Mouse (Mus musculus) limb, embryonic 15.5 days (tissue): ENCODE data around the gene Fam24a. TPM values are rescaled to one million over a fixed set of nuclear protein-coding genes. Genes with fewer than 3 reads are reported as not detected.

Experiments
- ATAC-seq: fragments of 200-750 bp; cut with Nextera tagmentation; 2 replicates; pipeline ENCODE4 v1.8.0; 2017; ENCODE audit warnings: low read depth, moderate TSS enrichment; ENCODE audit not compliant: insufficient number of reproducible peaks, low FRiP score, low TSS enrichment
- H3K27ac ChIP-seq: fragments of 300-500 bp; sonication (generic); 2 replicates; pipeline ENCODE4 v1.5.1; 2015; ENCODE audit warnings: moderate library complexity, mild to moderate bottlenecking, inconsistent platforms
- H3K27me3 ChIP-seq: fragments of 300-500 bp; sonication (generic); 2 replicates; pipeline ENCODE4 v1.6.1; 2015; ENCODE audit warnings: inconsistent platforms
- H3K36me3 ChIP-seq: fragments of 300-500 bp; sonication (generic); 2 replicates; pipeline ENCODE4 v1.6.1; 2015; ENCODE audit warnings: inconsistent platforms
- H3K4me1 ChIP-seq: fragments of 300-500 bp; sonication (generic); 2 replicates; pipeline ENCODE4 v1.6.1; 2015; ENCODE audit warnings: inconsistent platforms
- H3K4me2 ChIP-seq: fragments of 300-500 bp; sonication (generic); 2 replicates; pipeline ENCODE4 v1.6.1; 2015; ENCODE audit warnings: mild to moderate bottlenecking, inconsistent platforms
- H3K4me3 ChIP-seq: fragments of 300-500 bp; sonication (generic); 2 replicates; pipeline ENCODE4 v1.5.1; 2015; ENCODE audit warnings: mild to moderate bottlenecking, inconsistent platforms
- H3K9ac ChIP-seq: fragments of 300-500 bp; sonication (generic); 2 replicates; pipeline ENCODE4 v1.6.1; 2015; ENCODE audit warnings: inconsistent platforms
- H3K9me3 ChIP-seq: fragments of 300-500 bp; sonication (generic); 2 replicates; pipeline ENCODE4 v1.6.1; 2016; ENCODE audit warnings: inconsistent platforms
- WGBS: fragments of 180-500 bp; shearing (Covaris S2); methylation state at CpG from one replicate; pipeline ENCODE4 v1.1.7; 2015; 5-methylcytosine and 5-hydroxymethylcytosine counted together
- polyA plus RNA-seq: library from polyadenylated mRNA; unstranded; fragments of >200 nt; fragmentation: Nextera tagmentation; extraction: Ambion mirVana; gene quantifications from 2 replicates; pipeline ENCODE4 v1.2.1, GENCODE M21; 2015

Fam24a gene
- polyA plus RNA-seq: 0.36 TPM in 1 of 2 replicates, not detected in the other

GRCm38 (mm10) chr7:131333564-131333963, at the start of gene Fam24a:
Gene Fam24a (plus strand): TSS chr7:131333864.
- 40% methylated on average over 1 of the region's 1 CpGs for WGBS

DNA sequence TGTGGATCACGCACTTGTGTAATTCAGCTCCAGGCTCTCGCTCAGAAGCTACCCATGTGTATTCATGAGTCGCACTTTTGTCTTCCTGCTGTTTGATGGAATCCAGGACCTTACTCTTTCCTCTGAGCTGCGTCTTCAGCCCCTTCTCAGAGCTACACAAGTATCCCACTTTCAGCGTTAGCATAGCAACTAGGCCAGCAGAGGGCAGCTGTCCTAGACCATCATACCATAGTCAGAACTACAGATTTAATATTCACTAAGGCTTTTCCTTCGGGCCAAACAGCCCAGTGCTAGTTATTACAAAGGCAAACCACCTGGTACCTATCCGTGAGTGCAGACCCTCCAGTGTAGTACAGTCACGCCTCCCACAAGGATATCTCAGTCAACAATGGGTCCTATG, 36.5 kb upstream of the Fam24a start:
- no peaks in the 10 kb centered on the region for H3K9me3 ChIP-seq
- no peaks in the 10 kb centered on the region for H3K4me1 ChIP-seq
- no peaks in the 10 kb centered on the region for H3K36me3 ChIP-seq
- H3K4me3 ChIP-seq: no peak overlapping the region
- no peak overlapping the region for H3K4me2 ChIP-seq
- 67% methylated on average over 8 of the region's 8 CpGs for WGBS
- no peaks in the 10 kb centered on the region for H3K27me3 ChIP-seq
- no peak overlapping the region for H3K27ac ChIP-seq
- no peak for ATAC-seq
- H3K9ac ChIP-seq: no peak overlapping the region

More at GRCm38 (mm10) chr7:131333564-131333963, at the start of gene Fam24a:
- no peak within 1 kb of the TSS for H3K4me3 ChIP-seq
- no peak for ATAC-seq
- no peak within 1 kb of the TSS for H3K9ac ChIP-seq
- no peaks in the 10 kb centered on the region for H3K27me3 ChIP-seq
- H3K4me1 ChIP-seq: no peaks in the 10 kb centered on the region
- H3K36me3 ChIP-seq: no peaks in the 10 kb centered on the region
- H3K9me3 ChIP-seq: no peaks in the 10 kb centered on the region
- no peak within 1 kb of the TSS for H3K4me2 ChIP-seq
- H3K27ac ChIP-seq: no peak within 1 kb of the TSS; the same call in 1 of the 2 replicates

DNA sequence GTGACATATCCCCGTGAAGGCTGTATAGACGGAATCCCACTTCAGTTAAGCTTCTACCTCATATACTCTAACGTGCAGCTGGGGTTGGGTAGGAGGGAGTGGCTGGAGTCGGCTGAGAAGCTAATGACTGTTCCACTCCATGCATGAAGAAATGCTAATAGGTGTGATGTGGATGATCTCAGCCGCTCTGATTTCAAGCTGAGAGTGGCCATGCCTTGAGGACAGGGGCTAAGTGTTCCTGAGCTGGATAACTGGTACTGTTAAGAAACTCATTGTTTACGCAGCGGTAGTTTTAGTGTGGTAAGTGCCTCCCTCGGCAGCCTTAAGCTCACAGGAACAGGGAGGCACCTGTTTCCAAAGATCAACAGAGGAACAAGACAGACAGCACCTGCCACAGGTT, 30.3 kb upstream of the Fam24a start:
- no peaks in the 10 kb centered on the region for H3K4me1 ChIP-seq
- no peak overlapping the region for H3K4me2 ChIP-seq
- H3K4me3 ChIP-seq: no peak overlapping the region
- H3K27me3 ChIP-seq: no peaks in the 10 kb centered on the region
- 63% methylated on average over 8 of the region's 8 CpGs for WGBS
- H3K36me3 ChIP-seq: no peaks in the 10 kb centered on the region
- no peak for ATAC-seq
- no peak overlapping the region for H3K9ac ChIP-seq
- no peak overlapping the region for H3K27ac ChIP-seq
- no peaks in the 10 kb centered on the region for H3K9me3 ChIP-seq

DNA sequence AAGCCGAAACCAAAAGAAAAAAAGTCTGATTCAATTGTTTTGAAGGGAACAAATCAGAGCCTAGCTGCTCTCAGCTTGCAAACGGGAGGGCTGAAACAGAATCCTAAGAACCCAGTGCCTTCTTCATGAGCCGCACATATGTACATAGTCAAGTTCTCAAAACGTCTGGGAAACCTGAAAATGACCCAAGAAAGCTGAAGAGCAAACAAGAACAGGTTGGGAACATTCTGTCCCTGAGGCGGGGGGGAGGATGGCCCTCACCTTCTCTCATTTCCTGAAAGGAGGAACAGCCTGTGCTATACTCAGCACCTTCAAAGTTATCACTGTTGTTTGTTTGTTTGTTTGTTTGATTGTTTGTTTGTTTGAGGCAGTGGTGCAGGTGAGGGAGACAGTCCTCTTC, 26.9 kb upstream of the Fam24a start:
- H3K4me3 ChIP-seq: no peak overlapping the region

DNA sequence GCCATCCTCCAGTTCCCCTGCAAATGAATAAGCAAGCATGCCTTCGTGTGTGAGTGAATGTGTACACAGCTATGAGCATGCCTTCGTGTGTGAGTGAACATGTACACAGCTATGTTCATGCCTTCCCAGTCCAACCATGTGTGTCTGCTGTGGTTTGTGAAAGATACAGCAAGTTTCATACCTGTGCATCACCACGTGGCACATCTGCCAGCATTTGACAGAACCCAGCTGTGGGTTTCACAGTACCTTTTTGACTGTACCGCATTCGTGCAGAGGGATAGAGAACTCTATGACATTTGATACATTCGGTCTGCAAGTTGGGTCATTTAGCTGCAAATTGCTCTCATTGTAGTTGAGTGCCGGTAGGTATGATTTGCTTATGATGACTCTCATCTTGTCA, 19.2 kb upstream of the Fam24a start:
- Histone ChIP-seq H3K4me1 (no peaks in the 10 kb centered on the region), H3K9me3 (no peaks in the 10 kb centered on the region), H3K27me3 (no peaks in the 10 kb centered on the region), H3K27ac (no peak overlapping the region), H3K36me3 (no peaks in the 10 kb centered on the region), H3K4me3 (no peak overlapping the region), H3K4me2 (no peak overlapping the region), H3K9ac (no peak overlapping the region)
- WGBS: 74% methylated on average over 7 of the region's 7 CpGs
- no peak for ATAC-seq

More for the DNA sequence above, 26.9 kb upstream of the Fam24a start:
- Histone ChIP-seq H3K9me3 (no peaks in the 10 kb centered on the region), H3K9ac (no peak overlapping the region), H3K4me1 (no peaks in the 10 kb centered on the region), H3K27ac (no peak overlapping the region), H3K4me2 (no peak overlapping the region), H3K36me3 (no peaks in the 10 kb centered on the region), H3K27me3 (no peaks in the 10 kb centered on the region)
- WGBS: 81% methylated on average over 5 of the region's 5 CpGs
- ATAC-seq: no peak

- WGBS: 65% methylated on average over 12 of the region's 12 CpGs
- no peaks in the 10 kb centered on the region for H3K9me3 ChIP-seq
- no peaks in the 10 kb centered on the region for H3K4me1 ChIP-seq
- H3K4me2 ChIP-seq: no peak overlapping the region
- ATAC-seq: no peak
- H3K4me3 ChIP-seq: no peak overlapping the region
- H3K27me3 ChIP-seq: no peaks in the 10 kb centered on the region
- H3K9ac ChIP-seq: no peak overlapping the region
- no peak overlapping the region for H3K27ac ChIP-seq
- no peaks in the 10 kb centered on the region for H3K36me3 ChIP-seq
Observed at GRCm38 (mm10) chr7:131317587-131317986, 16.1 kb upstream of the Fam24a start.

DNA sequence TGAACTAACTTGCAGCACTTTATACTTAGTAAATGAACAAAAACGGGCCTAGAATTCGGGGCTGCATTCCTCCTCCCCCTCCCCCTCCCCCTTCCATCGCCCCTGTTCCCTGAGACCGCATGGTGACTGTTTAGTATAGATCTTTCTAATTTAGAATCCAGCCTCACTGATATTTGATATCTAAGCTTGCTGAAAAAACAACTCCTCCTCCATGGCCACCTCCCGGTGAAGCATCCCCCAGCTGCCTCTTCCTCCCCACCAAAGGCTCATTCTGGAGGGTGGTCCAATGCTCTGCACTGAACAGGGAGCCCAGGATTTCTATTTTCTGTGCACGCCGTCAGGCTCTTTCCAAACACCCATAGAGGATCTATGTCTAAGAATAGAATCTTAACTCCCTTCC, 15.3 kb upstream of the Fam24a start:
- H3K4me3 ChIP-seq: no peak overlapping the region
- H3K36me3 ChIP-seq: no peaks in the 10 kb centered on the region
- H3K4me1 ChIP-seq: no peaks in the 10 kb centered on the region
- WGBS: 58% methylated on average over 6 of the region's 7 CpGs
- H3K9me3 ChIP-seq: no peaks in the 10 kb centered on the region
- no peak overlapping the region for H3K27ac ChIP-seq
- no peak overlapping the region for H3K9ac ChIP-seq
- no peak for ATAC-seq
- no peak overlapping the region for H3K4me2 ChIP-seq
- no peaks in the 10 kb centered on the region for H3K27me3 ChIP-seq

DNA sequence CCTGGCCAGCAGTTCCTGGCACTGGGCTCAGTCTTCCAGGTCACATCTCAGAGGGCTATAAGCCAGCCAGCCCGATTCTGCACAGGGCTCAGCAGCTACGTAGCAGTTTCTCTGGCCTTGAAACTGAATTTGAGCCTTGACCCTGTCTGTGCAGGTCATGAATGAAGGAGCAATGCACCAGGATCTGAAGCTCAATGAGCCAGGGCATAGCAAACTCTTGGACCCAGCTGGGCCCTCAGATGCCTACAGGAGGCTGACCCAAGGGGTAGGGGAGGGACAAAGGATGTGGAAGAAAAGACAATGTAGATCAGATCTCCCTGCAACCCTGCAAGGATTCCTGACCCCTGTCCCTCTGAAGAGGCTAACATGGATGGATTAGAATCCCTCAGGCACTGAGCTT, 11.5 kb upstream of the Fam24a start, which contains the start of gene Cuzd1:
Gene Cuzd1, minus strand, starts transcription at position 101 of the 400 bp plus-strand sequence.
- no peak for ATAC-seq
- Histone ChIP-seq H3K4me2 (no peak within 1 kb of the TSS), H3K4me1 (no peaks in the 10 kb centered on the region), H3K36me3 (no peaks in the 10 kb centered on the region), H3K4me3 (no peak within 1 kb of the TSS), H3K9me3 (no peaks in the 10 kb centered on the region), H3K27ac (no peak within 1 kb of the TSS), H3K27me3 (no peaks in the 10 kb centered on the region), H3K9ac (no peak within 1 kb of the TSS)
- 74% methylated on average over 2 of the region's 2 CpGs for WGBS

DNA sequence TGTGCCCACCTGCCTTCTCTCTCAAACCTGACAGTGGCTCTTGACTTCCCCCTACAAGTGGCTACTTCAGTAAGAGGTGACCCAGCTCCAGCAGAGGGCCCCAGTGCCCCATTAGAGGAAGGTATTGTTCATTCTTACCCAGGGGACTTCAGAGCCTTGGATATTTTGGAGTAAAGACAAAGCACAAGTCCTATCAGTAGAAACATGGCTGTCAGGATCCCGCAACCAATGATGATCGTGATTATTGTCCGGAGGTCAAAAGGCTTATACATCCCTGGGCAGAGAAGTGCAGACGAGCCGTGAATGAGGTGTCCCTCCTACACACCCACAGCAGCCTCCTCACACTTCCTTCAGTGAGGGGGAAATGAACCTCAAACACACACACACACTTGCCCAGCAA, 6.6 kb upstream of the Fam24a start:
- Histone ChIP-seq H3K4me3 (no peak overlapping the region), H3K27me3 (no peaks in the 10 kb centered on the region), H3K9ac (no peak overlapping the region), H3K27ac (no peak overlapping the region), H3K4me2 (no peak overlapping the region), H3K9me3 (no peaks in the 10 kb centered on the region), H3K36me3 (no peaks in the 10 kb centered on the region), H3K4me1 (no peaks in the 10 kb centered on the region)
- WGBS: 91% methylated on average over 5 of the region's 5 CpGs
- no peak for ATAC-seq

DNA sequence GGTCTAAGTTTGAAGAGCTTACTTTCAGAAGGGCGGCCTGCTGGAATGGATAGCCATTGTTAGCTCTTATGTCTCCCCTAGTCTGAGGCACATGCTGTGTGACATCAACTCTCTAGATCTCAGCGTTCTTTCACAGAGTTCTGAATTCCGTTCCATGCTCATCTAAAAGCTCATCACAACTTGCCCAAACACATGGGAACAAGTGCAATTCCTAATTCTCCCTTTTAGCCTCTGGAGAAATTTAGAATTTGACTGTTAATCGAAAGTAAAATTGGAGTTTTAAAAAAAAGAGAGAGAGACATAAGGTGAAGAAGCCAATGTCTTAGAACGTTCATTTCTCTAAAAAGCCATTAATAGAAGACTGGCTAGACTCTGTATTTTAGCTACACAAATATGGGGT, 4.2 kb upstream of the Fam24a start, which contains the start of gene Fam24b:
Gene Fam24b, minus strand, starts transcription at position 101 of the 400 bp plus-strand sequence.
- H3K27ac ChIP-seq: no peak within 1 kb of the TSS
- no peaks in the 10 kb centered on the region for H3K27me3 ChIP-seq
- no peak within 1 kb of the TSS for H3K4me3 ChIP-seq
- no peaks in the 10 kb centered on the region for H3K36me3 ChIP-seq
- ATAC-seq: no peak
- no peak within 1 kb of the TSS for H3K4me2 ChIP-seq
- WGBS: 91% methylated on average over 5 of the region's 5 CpGs
- no peaks in the 10 kb centered on the region for H3K4me1 ChIP-seq
- H3K9ac ChIP-seq: no peak within 1 kb of the TSS
- H3K9me3 ChIP-seq: no peaks in the 10 kb centered on the region

DNA sequence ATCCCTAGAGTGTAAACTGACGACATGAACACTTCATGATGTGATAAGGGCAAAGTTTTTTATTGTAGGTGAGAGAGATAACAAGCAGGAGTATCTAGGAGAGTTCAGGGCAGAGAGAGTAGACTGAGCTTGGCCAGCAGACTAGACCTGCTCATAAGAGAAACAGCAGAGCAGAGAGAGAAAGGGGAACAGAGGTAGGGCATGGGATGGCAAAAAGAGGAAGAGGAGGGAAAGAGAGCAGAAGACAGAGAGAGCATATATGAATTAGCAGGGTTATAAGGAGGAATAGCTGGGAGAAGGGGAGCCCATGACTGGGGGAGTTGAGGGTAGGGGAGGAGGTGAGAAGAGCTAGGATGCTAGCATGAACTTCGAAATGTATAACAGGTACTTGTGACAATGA, 2.0 kb upstream of the Fam24a start:
- Histone ChIP-seq H3K27me3 (no peaks in the 10 kb centered on the region), H3K4me1 (no peaks in the 10 kb centered on the region), H3K4me3 (no peak overlapping the region), H3K36me3 (no peaks in the 10 kb centered on the region), H3K9me3 (no peaks in the 10 kb centered on the region), H3K9ac (no peak overlapping the region), H3K27ac (no peak overlapping the region), H3K4me2 (no peak overlapping the region)
- ATAC-seq: no peak
- WGBS: 67% methylated on average over 2 of the region's 2 CpGs

GRCm38 (mm10) chr7:131337502-131338068, 3.9 kb downstream of the Fam24a start:
- Histone ChIP-seq H3K27me3 (no peaks in the 10 kb centered on the region), H3K9me3 (no peaks in the 10 kb centered on the region), H3K4me2 (no peak overlapping the region), H3K36me3 (peaks cover 19% of the 10 kb centered on the region; the same call in 1 of the 2 replicates), H3K27ac (no peak overlapping the region), H3K4me3 (no peak overlapping the region), H3K4me1 (no peaks in the 10 kb centered on the region), H3K9ac (no peak overlapping the region)
- ATAC-seq: no peak
- WGBS: 61% methylated on average over 8 of the region's 8 CpGs
